Mouse (Mus musculus) intestine, postnatal 0 days (tissue): Measurements from ENCODE around the gene Gm8180. TPM values are rescaled to one million over a fixed set of nuclear protein-coding genes. Genes with fewer than 3 reads are reported as not detected.
A peak's percentile ranks its signal among the peaks of the same experiment; 100 is the strongest.
"Not testable (repeated sequence)": the region's sequence is repeated elsewhere in the genome, so short reads cannot be mapped to it uniquely, and the experiment has no call there.

Source experiments
- ATAC-seq: fragments of 200-750 bp; cut with Nextera tagmentation; 2 replicates; pipeline ENCODE4 v1.8.0; 2017; ENCODE audit warnings: mild to moderate bottlenecking, moderate TSS enrichment, moderate library complexity
- H3K27ac ChIP-seq: fragments of 300-500 bp; sonication (generic); 2 replicates; pipeline ENCODE4 v1.5.1; 2014; ENCODE audit warnings: mild to moderate bottlenecking, low read depth, low read length, moderate library complexity
- H3K27me3 ChIP-seq: fragments of 300-500 bp; sonication (generic); replicated peaks from 2 replicates; pipeline ENCODE4 v1.6.1; 2014; ENCODE audit warnings: low read length, mixed read lengths; ENCODE audit not compliant: control insufficient read depth, insufficient read depth
- H3K36me3 ChIP-seq: fragments of 300-500 bp; sonication (generic); 2 replicates; pipeline ENCODE4 v1.6.1; 2014; ENCODE audit warnings: mild to moderate bottlenecking, moderate library complexity; ENCODE audit not compliant: control insufficient read depth, insufficient read depth
- H3K4me1 ChIP-seq: fragments of 300-500 bp; sonication (generic); replicated peaks from 2 replicates; pipeline ENCODE4 v1.6.1; 2014; ENCODE audit warnings: antibody characterized with exemption, low read length, mixed read lengths; ENCODE audit not compliant: control insufficient read depth, insufficient read depth
- H3K4me2 ChIP-seq: fragments of 300-500 bp; sonication (generic); replicated peaks from 2 replicates; pipeline ENCODE4 v1.6.1; 2014; ENCODE audit warnings: low read depth, mild to moderate bottlenecking, moderate library complexity
- H3K4me3 ChIP-seq: fragments of 300-500 bp; sonication (generic); 2 replicates; pipeline ENCODE4 v1.5.1; 2014; ENCODE audit warnings: low read depth, low read length
- H3K9ac ChIP-seq: fragments of 300-500 bp; sonication (generic); 2 replicates; pipeline ENCODE4 v1.6.1; 2014; ENCODE audit warnings: mild to moderate bottlenecking, low read depth, low read length
- H3K9me3 ChIP-seq: fragments of 300-500 bp; sonication (generic); 2 replicates; pipeline ENCODE4 v1.6.1; 2016; ENCODE audit warnings: mixed run types; ENCODE audit not compliant: control insufficient read depth
- CTCF ChIP-seq: sonication (generic); IDR thresholded peaks from 2 replicates; pipeline ENCODE4 v1.5.1; 2016; ENCODE audit warnings: low read depth, mild to moderate bottlenecking, control low read depth, antibody characterized with exemption, moderate library complexity
- WGBS: fragments of 180-500 bp; shearing (Covaris S2); extraction: QIAGEN DNeasy Blood & Tissue Kit; methylation state at CpG from one replicate; pipeline ENCODE4 v1.1.7; 2014; 5-methylcytosine and 5-hydroxymethylcytosine counted together
- polyA plus RNA-seq: library from polyadenylated mRNA; unstranded; fragments of >200 nt; fragmentation: Nextera tagmentation; extraction: Ambion mirVana; gene quantifications from 2 replicates; pipeline ENCODE4 v1.2.1, GENCODE M21; 2015

The Gm8180 gene
- polyA plus RNA-seq: not detected in 2 replicates

DNA sequence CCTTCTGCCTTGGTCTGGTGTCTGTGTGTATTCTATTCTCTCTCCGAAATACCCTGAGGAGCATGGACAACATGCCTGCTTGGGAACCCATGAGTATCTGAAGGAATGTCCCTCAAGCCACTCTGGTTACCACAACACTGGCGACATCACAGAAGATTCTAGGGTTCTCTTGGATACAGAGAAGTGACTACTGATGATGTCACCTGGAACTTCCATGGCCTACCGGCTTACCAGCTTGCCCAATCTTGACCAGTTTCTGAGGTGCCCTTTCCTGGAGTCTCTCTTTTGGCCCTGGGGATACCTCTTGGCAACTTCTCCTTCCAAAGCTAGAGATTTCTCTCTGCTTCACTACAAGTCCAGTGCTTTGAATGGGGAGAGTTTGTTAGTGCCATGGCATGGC lies at the start of gene Gm8180:
Gene Gm8180 (minus strand): TSS at position 101 of the 400 bp plus-strand sequence.
- not testable (repeated sequence) for H3K27me3 ChIP-seq, H3K4me1 ChIP-seq

DNA sequence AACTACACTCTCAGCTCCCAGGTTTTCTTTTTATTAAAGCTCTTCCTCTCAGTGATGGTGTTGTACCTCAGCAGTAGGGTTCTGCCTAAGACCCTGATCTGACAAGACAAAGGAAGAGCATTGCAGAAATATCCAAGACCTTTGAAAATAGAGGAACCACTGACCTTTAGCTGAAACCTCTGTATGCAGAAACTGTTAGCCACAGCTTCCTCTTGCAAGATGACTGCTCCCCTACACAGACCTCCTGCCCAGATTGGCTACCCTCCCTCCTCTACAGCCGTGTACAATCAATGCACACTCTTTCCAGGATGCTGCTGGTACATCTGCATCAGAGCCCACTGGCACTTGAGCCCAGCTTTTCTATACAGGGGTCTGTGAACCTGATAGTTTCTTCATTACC lies 45.8 kb upstream of the Gm8180 start:
- not testable (repeated sequence) for H3K4me3 ChIP-seq, H3K27me3 ChIP-seq, H3K4me1 ChIP-seq, H3K36me3 ChIP-seq, H3K9ac ChIP-seq, H3K4me2 ChIP-seq, H3K9me3 ChIP-seq, H3K27ac ChIP-seq, ATAC-seq
- 54% methylated on average over 1 of the region's 1 CpGs for WGBS

More for the DNA sequence above, at the start of gene Gm8180:
- ATAC-seq, H3K9me3 ChIP-seq, H3K27ac ChIP-seq, H3K36me3 ChIP-seq, H3K4me2 ChIP-seq, H3K4me3 ChIP-seq, H3K9ac ChIP-seq: not testable (repeated sequence)
- WGBS: 98% methylated on average over 3 of the region's 3 CpGs

DNA sequence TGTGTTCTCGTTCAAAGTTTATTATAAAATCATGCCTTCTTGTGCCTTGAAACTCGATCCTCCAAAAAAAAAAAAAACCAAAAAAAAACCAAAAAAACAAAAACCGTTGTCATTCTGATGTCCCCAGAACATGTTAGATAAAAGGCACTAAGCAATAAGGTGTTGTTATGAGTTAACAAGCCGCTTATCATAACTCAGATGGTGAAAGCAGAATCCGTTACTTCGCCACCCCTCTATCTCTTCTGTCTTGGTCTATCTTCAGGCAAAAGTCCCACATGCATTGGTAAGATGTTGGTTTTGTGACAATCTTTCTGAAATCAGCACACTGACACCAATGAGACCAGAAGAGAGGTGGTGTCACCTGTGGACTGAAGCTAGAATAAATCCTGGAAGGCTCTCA lies 39.6 kb upstream of the Gm8180 start:
- H3K9ac ChIP-seq, H3K9me3 ChIP-seq, H3K4me2 ChIP-seq, H3K4me3 ChIP-seq, H3K36me3 ChIP-seq, H3K27me3 ChIP-seq, H3K4me1 ChIP-seq, ATAC-seq, H3K27ac ChIP-seq: not testable (repeated sequence)
- WGBS: 79% methylated on average over 6 of the region's 6 CpGs

DNA sequence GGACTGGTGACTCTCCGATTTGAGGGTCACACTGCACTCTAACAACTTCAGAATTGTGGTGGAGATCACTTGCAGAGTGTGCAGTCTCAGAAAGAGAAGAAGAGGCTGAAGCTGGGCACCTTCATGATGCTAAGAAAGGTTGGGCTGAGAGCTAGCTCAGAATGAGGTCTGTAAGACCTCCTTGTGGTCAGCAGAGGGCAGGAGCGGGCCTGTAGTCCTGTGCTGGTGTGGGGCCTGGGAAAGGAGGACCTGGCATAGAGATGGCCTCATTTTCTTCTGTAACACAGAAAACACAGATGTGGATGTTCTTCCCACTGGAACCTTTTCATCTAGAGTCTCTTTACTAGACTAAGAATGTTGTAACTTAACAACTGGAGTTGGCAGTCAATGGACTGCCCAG lies 37.3 kb upstream of the Gm8180 start:
- WGBS: 36% methylated on average over 1 of the region's 2 CpGs
- not testable (repeated sequence) for ATAC-seq, H3K4me1 ChIP-seq, H3K27me3 ChIP-seq, H3K4me3 ChIP-seq, H3K9me3 ChIP-seq, H3K4me2 ChIP-seq, H3K27ac ChIP-seq, H3K36me3 ChIP-seq, H3K9ac ChIP-seq

DNA sequence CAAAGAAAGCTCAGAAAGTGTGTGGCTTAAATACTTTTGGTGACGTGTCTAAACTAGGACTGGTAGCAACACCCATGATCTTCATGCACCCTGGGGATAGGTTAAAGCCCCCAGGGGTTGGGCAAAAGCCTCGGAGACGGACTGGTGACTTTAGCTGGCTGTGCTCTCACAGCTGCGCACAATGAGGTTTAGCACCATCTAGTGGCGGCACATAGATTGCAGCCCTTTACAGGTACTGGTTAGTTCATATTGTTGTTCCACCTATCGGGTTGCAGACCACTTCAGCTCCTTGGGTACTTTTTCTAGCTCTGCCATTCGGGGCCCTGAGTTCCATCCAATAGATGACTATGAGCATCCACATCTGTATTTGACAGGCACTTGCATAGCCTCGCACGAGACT lies 27.9 kb upstream of the Gm8180 start:
- H3K4me1 ChIP-seq, ATAC-seq, H3K36me3 ChIP-seq, H3K27ac ChIP-seq, H3K4me3 ChIP-seq, H3K9ac ChIP-seq, H3K9me3 ChIP-seq, H3K4me2 ChIP-seq, H3K27me3 ChIP-seq: not testable (repeated sequence)
- peak; percentile 61 for TF ChIP-seq CTCF
- 71% methylated on average over 8 of the region's 9 CpGs for WGBS

DNA sequence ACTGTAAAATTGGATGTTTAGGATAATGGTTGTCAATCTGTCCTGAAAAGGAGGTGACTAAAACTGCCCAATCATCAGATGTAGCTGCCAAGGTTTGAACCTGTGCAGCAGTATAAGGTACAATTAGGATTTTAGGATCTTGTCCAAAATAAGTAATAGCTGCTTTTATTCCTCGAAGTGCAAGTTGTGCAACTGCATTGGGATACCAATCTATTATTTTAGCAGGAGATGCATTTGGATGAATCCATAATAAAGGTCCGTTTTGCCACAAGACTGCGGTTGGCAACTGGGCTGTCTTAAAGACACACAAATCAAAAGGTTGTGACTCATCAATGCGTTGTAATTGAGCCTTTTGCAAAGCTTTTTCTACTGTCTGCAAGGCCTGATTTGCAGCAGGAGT lies 23.6 kb upstream of the Gm8180 start:
- H3K4me3 ChIP-seq, H3K4me2 ChIP-seq, H3K9ac ChIP-seq, H3K9me3 ChIP-seq, ATAC-seq, H3K36me3 ChIP-seq, H3K27ac ChIP-seq, H3K27me3 ChIP-seq, H3K4me1 ChIP-seq: not testable (repeated sequence)
- WGBS: 76% methylated on average over 3 of the region's 4 CpGs

DNA sequence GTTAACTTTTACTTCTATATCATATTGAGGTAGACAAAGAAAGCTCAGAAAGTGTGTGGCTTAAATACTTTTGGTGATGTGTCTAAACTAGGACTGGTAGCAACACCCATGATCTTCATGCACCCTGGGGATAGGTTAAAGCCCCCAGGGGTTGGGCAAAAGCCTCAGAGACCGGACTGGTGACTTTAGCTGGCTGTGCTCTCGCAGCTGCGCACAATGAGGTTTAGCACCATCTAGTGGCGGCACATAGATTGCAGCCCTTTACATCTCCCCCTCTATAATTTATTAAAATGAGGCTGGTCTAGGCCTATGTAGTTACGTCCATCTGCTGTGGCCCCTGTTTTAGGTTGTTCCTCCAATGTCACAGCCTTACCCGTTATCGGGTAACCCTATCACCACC lies 19.9 kb upstream of the Gm8180 start:
- TF ChIP-seq CTCF: peak; percentile 52
- H3K27ac ChIP-seq, ATAC-seq, H3K4me1 ChIP-seq, H3K9ac ChIP-seq, H3K4me3 ChIP-seq, H3K27me3 ChIP-seq, H3K4me2 ChIP-seq, H3K36me3 ChIP-seq, H3K9me3 ChIP-seq: not testable (repeated sequence)
- 17% methylated on average over 7 of the region's 7 CpGs for WGBS

DNA sequence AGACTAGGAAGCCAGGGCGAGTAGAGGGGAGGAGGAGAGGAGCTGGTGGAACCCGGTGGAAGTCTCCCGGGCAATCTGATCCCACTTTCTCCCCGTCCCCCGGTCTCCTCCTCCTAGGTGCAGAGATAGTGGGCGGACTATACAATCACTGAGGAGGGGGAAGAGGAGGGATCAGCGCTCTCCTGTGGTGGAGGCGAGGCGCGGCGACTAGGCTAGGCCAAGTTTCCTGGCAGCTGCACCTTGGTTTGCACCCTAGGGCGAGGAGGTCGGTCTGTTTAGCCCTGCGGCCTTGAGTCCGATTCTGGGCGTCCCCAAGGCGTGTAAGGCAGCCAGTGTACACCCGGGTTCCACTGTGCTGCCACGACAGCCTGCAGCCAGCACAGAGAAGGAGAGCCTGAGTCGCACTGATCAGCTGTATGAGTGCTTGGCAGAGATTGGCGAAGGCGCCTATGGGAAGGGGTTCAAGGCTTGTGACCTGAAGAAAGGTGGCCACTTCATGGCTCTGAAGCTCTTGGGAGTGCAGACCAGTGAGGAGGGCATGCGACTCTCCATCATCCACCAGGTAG lies 12.4 kb upstream of the Gm8180 start:
- H3K36me3 ChIP-seq, H3K9me3 ChIP-seq, H3K4me1 ChIP-seq, ATAC-seq, H3K27me3 ChIP-seq, H3K9ac ChIP-seq, H3K27ac ChIP-seq, H3K4me3 ChIP-seq: not testable (repeated sequence)
- peak overlapping the region; percentile 44 for H3K4me2 ChIP-seq
- WGBS: 16% methylated on average over 23 of the region's 23 CpGs
